Mouse (Mus musculus) kidney, adult 2 months (tissue): ENCODE results near the gene Trdn. TPM values are rescaled to one million over a fixed set of nuclear protein-coding genes. Genes with fewer than 3 reads are reported as not detected.

Experiments used
- DNase-seq: peaks from one replicate; pipeline ENCODE4 v3.0.0; 2021
- H3K27ac ChIP-seq: fragments of 200-500 bp; 2 replicates; pipeline ENCODE4 v1.5.1; 2012; ENCODE audit warnings: low read depth, low read length, control low read depth, inconsistent platforms; ENCODE audit not compliant: insufficient read depth
- H3K27me3 ChIP-seq: fragments of 200-500 bp; replicated peaks from 2 replicates; pipeline ENCODE4 v1.6.1; 2012; ENCODE audit warnings: mild to moderate bottlenecking, moderate library complexity, low read length, inconsistent platforms; ENCODE audit not compliant: control insufficient read depth, insufficient read depth
- H3K36me3 ChIP-seq: fragments of 200-500 bp; 2 replicates; pipeline ENCODE4 v1.6.1; 2012; ENCODE audit warnings: mild to moderate bottlenecking, moderate library complexity, low read length, inconsistent platforms; ENCODE audit not compliant: control insufficient read depth, insufficient read depth
- H3K4me1 ChIP-seq: fragments of 200-500 bp; 2 replicates; pipeline ENCODE4 v1.6.1; 2011; ENCODE audit warnings: low read length; ENCODE audit not compliant: control insufficient read depth, insufficient read depth
- H3K4me3 ChIP-seq: fragments of 200-500 bp; 2 replicates; pipeline ENCODE4 v1.5.1; 2011; ENCODE audit warnings: mild to moderate bottlenecking, low read depth, low read length, control low read depth; ENCODE audit not compliant: insufficient read depth
- CTCF ChIP-seq: fragments of 200-500 bp; conservative IDR thresholded peaks from 2 replicates; pipeline ENCODE4 v1.5.1; 2011; ENCODE audit warnings: low read depth, mild to moderate bottlenecking, control low read depth, low read length, moderate library complexity, mixed read lengths; ENCODE audit not compliant: insufficient read depth, insufficient read length
- POLR2A ChIP-seq: fragments of 200-500 bp; IDR thresholded peaks from one replicate; pipeline ENCODE4 v1.6.1; 2011; ENCODE audit warnings: low read depth, low read length, control low read depth
- WGBS: fragments of 180-500 bp; shearing (Covaris S2); methylation state at CpG from one replicate; pipeline ENCODE4 v1.1.7; 2018; 5-methylcytosine and 5-hydroxymethylcytosine counted together
- polyA plus RNA-seq: library from polyadenylated mRNA; depleted of rRNA; stranded (reverse); fragments of >200 nt; gene quantifications from 2 replicates; pipeline ENCODE4 v1.2.3, GENCODE M21; 2012

Trdn gene
- polyA plus RNA-seq, 1 experiment: 0.77 TPM

DNA sequence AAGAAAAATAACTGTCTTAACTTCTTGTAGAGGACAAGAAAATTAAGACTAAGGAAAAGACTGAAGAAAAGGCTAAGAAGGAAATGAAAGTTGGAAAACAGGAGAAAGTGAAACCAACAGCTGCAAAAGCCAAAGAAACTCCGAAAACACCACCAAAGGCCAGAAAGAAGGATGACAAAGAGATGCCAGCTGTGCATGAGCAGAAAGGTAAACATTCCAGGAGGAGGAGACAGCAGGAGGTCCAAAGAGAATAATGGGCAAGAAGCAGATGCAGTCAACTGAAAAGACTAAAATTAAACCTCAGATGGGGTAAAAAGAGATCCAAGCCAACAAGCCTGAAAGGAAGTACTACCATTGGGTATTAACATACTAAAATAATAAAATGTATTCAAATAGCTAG is 115.6 kb downstream of the Trdn start:
- H3K27me3 ChIP-seq: no peaks in the 10 kb centered on the region
- no peaks in the 10 kb centered on the region for H3K4me1 ChIP-seq
- WGBS: 16% methylated on average over 1 of the region's 1 CpGs
- DNase-seq: no peak
- TF ChIP-seq POLR2A: no peak
- no peak for TF ChIP-seq CTCF
- H3K4me3 ChIP-seq: no peak overlapping the region
- H3K36me3 ChIP-seq: no peaks in the 10 kb centered on the region
- no peak overlapping the region for H3K27ac ChIP-seq

DNA sequence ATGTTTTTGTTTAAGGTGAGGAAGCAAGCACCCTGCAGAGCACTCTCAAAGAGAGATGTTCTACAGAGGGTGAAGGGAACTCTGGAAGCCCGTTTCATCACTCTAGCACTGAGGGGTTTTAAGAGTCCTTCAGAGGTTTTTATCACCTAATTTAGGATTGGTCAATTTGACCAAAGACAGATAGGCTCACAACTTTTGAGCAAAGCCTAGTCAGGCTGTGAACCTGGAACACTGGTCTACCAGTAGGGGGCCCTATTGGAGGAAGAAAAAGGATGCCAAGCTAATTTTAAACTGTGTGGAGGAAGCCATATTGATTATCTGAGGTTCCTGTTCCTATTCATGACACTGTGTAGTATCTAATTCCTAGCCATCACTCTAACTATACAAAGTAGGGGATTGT is 117.9 kb downstream of the Trdn start:
- 56% methylated on average over 1 of the region's 1 CpGs for WGBS
- Histone ChIP-seq H3K4me1 (no peaks in the 10 kb centered on the region), H3K27me3 (no peaks in the 10 kb centered on the region), H3K27ac (no peak overlapping the region), H3K36me3 (no peaks in the 10 kb centered on the region), H3K4me3 (no peak overlapping the region)
- TF ChIP-seq POLR2A (no peak), CTCF (no peak)
- DNase-seq: no peak

DNA sequence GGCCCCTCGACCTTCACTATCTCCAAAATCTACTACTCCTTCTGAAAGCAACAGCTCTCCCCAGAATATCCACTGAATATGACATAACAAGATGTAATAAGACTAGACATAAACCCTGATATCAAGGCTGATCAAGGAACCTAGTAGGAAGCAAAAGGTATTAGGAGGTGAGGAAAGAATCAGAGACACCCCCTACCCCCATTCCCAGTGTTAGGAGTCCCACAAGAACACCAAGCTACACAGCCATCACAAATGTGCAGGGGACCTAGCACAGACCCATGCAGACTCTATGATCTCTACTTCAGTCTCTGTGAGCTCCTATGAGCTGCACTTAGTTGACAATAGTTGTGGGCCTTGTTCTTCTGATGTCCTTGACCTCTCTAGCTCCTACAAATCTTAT is 130.1 kb downstream of the Trdn start:
- 67% methylated on average over 1 of the region's 1 CpGs for WGBS
- H3K4me1 ChIP-seq: no peaks in the 10 kb centered on the region
- no peaks in the 10 kb centered on the region for H3K27me3 ChIP-seq
- no peak for DNase-seq
- no peaks in the 10 kb centered on the region for H3K36me3 ChIP-seq
- H3K4me3 ChIP-seq: no peak overlapping the region
- H3K27ac ChIP-seq: no peak overlapping the region
- TF ChIP-seq CTCF (no peak), POLR2A (no peak)

DNA sequence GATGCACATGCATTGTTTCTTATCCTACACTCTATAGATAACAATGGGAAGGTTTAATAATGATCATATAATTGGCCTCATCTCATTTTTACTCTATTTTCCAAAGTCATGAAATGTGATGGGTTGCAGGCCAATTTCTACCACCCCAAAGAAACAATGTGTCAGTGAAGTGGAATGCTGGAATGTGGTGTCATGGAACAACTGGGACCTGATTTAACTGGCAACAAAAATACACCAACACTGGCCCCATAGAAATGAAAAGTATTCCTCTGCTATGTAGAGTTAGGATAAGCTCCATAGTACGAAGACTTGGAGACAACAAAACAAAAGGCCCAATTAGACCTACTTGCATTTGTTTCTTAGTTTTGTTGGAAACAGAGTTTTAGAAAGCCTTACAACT is 173.6 kb downstream of the Trdn start:
- Histone ChIP-seq H3K4me3 (no peak overlapping the region), H3K27ac (no peak overlapping the region), H3K27me3 (no peaks in the 10 kb centered on the region), H3K36me3 (no peaks in the 10 kb centered on the region), H3K4me1 (no peaks in the 10 kb centered on the region)
- WGBS: 78% methylated on average over 1 of the region's 1 CpGs
- no peak for DNase-seq
- TF ChIP-seq CTCF (no peak), POLR2A (no peak)

DNA sequence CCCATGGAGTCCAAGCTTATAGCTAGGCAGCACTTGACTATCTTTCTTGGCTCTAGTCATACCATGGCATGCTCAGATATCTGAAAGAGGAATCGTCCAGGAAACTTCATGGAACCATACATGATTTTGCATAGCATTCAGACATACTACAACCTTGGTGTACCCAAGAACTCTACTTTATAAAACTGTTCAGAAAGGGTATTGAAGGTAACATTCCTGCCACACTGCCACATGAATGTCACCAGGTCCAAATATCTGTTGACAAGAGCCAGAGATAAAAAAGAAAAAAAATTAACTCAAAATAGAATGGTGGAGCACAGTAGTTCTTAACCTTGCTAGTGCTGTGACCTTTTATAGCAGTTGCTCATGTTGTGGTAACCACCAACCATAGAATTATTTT is 175.8 kb downstream of the Trdn start:
- Histone ChIP-seq H3K4me1 (no peaks in the 10 kb centered on the region), H3K36me3 (no peaks in the 10 kb centered on the region), H3K4me3 (no peak overlapping the region), H3K27ac (no peak overlapping the region), H3K27me3 (no peaks in the 10 kb centered on the region)
- no peak for DNase-seq
- TF ChIP-seq POLR2A (no peak), CTCF (no peak)
- WGBS: 48% methylated on average over 1 of the region's 1 CpGs

DNA sequence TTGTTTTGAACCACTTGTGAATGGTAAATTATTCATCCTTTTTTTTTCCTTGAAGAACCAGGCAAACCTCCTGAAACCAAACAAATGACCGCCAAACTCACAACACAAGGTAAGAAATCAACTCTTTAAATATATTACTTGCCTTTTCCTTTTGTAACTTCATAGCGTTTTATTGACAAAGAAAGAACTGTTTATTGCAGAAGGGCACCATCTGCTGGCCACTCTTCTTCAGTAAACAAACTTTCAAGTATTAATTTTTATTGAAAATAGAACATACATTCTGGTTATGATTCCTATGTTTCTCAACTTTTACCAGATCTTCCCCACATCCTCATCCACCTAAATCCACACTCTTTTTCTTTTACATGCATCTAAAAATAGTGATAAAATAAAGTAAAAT is 224.6 kb downstream of the Trdn start:
- peak; percentile 15 for DNase-seq
- 12% methylated on average over 2 of the region's 2 CpGs for WGBS

DNA sequence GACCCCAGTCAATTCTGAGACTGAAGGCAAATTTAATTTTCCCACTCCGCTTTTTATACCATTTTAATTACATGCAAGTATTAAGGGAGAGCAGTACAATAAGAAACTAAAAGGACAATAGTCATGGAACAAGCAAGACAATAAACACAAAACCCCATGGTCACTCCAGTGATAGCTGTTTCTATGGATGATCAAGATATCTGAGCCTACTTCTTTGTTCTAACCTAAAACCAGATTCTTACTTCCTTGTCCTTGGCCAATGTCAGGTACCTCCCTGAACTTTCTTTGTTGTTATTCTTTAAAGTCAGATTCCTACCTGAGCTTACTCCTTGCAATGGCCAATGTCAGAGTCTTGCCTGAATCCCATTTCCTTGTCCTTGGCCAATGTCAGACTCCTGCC is 272.7 kb downstream of the Trdn start:
- DNase-seq: no peak
- Histone ChIP-seq H3K4me3 (no peak overlapping the region), H3K27me3 (no peaks in the 10 kb centered on the region), H3K27ac (no peak overlapping the region), H3K4me1 (no peaks in the 10 kb centered on the region), H3K36me3 (no peaks in the 10 kb centered on the region)
- 84% methylated on average over 1 of the region's 1 CpGs for WGBS
- TF ChIP-seq CTCF (no peak), POLR2A (no peak)

More for the DNA sequence above, 224.6 kb downstream of the Trdn start:
- TF ChIP-seq CTCF: no peak
- no peak for TF ChIP-seq POLR2A
- Histone ChIP-seq H3K4me3 (no peak overlapping the region), H3K4me1 (no peaks in the 10 kb centered on the region), H3K27ac (no peak overlapping the region), H3K27me3 (no peaks in the 10 kb centered on the region; the same call in 1 of the 2 replicates), H3K36me3 (no peaks in the 10 kb centered on the region)

DNA sequence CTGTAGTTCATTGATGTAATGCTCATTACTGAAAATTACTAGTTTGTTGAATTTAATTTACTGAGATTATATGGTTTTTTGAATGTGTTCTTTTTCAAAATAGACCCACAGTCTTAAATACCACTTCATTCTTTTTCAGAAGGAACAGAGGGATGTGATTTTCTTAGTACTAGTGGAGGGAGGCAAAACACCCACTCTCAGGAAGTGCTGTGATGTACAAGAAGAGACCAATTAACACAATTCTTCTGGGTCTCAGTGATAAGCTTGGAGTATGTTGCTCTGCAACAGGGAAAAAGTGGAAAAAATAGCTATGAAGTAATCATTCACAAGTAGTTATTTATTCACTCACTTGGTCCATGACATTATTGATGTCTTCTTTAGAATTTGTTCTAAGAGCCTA is 286.2 kb downstream of the Trdn start:
- H3K27me3 ChIP-seq: no peaks in the 10 kb centered on the region
- no peak overlapping the region for H3K27ac ChIP-seq
- TF ChIP-seq POLR2A (no peak), CTCF (no peak)
- H3K36me3 ChIP-seq: no peaks in the 10 kb centered on the region
- DNase-seq: no peak
- H3K4me1 ChIP-seq: no peaks in the 10 kb centered on the region
- no peak overlapping the region for H3K4me3 ChIP-seq
